Mouse (Mus musculus): ENCODE results near the gene Rxfp3.

DNA sequence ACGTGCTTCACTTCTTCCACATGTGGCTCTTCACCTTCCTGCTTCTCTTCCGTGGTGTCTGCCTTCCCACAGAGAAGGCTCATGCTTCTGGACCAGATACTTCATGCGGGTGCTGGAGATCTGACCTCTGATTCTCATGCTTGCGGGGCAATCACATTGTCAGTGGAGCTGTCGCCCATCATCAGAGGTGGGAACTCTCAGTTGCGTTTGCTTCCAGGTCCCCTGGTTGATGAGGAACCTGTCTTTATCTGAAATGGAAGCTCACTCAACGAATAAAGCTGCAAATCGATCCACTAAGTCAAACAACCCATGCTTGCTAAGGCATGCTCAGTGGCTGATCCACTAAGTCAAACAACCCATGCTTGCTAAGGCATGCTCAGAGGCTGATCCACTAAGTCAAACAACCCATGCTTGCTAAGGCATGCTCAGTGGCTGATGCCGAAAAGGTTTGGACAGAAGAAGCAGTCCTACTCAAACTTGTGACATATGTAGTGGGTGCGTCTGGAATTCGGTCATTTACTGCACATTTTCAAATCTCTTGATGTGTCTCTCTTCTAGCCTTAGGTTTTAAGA, 26.7 kb downstream of the Rxfp3 start:
- TF ChIP-seq CTCF (IDR thresholded peaks at IDR 0.05; ENCODE audit: extremely low read depth, insufficient read depth, insufficient read length, insufficient replicate concordance) = no peak
- TF ChIP-seq POLR2A (IDR thresholded peaks at IDR 0.05; ENCODE audit: low read depth, low read length) = no peak

All from spleen, adult 2 months (tissue).